Mouse (Mus musculus) intestine, embryonic 14.5 days (tissue): ENCODE measurements around the gene Tfdp1. TPM values are rescaled to one million over a fixed set of nuclear protein-coding genes. Genes with fewer than 3 reads are reported as not detected.

Experiments
- ATAC-seq: fragments of 200-750 bp; cut with Nextera tagmentation; replicated peaks from 2 replicates; pipeline ENCODE4 v1.8.0; 2017; ENCODE audit warnings: low read depth, moderate number of reproducible peaks, moderate TSS enrichment, moderate library complexity; ENCODE audit not compliant: low FRiP score, low TSS enrichment
- DNase-seq: peaks from one replicate; pipeline ENCODE4 v3.0.0-alpha.2; 2018; ENCODE audit warnings: low spot score
- H3K27ac ChIP-seq: fragments of 300-500 bp; sonication (generic); 2 replicates; pipeline ENCODE4 v1.5.1; 2014; ENCODE audit warnings: low read depth, mild to moderate bottlenecking, control low read depth
- H3K27me3 ChIP-seq: fragments of 300-500 bp; sonication (generic); replicated peaks from 2 replicates; pipeline ENCODE4 v1.6.1; 2014; ENCODE audit warnings: low read length, control low read depth; ENCODE audit not compliant: control insufficient read depth, insufficient read depth
- H3K36me3 ChIP-seq: fragments of 300-500 bp; sonication (generic); 2 replicates; pipeline ENCODE4 v1.6.1; 2014; ENCODE audit warnings: low read length, control low read depth; ENCODE audit not compliant: control insufficient read depth, insufficient read depth
- H3K4me1 ChIP-seq: fragments of 300-500 bp; sonication (generic); replicated peaks from 2 replicates; pipeline ENCODE4 v1.6.1; 2014; ENCODE audit warnings: low read length, control low read depth, mixed read lengths; ENCODE audit not compliant: control insufficient read depth, insufficient read depth
- H3K4me2 ChIP-seq: fragments of 300-500 bp; sonication (generic); 2 replicates; pipeline ENCODE4 v1.6.1; 2014; ENCODE audit warnings: low read length
- H3K4me3 ChIP-seq: fragments of 300-500 bp; sonication (generic); 2 replicates; pipeline ENCODE4 v1.5.1; 2014; ENCODE audit warnings: low read depth, low read length, control low read depth, mixed read lengths
- H3K9ac ChIP-seq: fragments of 300-500 bp; sonication (generic); 2 replicates; pipeline ENCODE4 v1.6.1; 2014; ENCODE audit warnings: mild to moderate bottlenecking, low read length
- H3K9me3 ChIP-seq: fragments of 300-500 bp; sonication (generic); 2 replicates; pipeline ENCODE4 v1.6.1; 2016; ENCODE audit warnings: low read length, control low read depth; ENCODE audit not compliant: control insufficient read depth
- WGBS: fragments of 180-500 bp; shearing (Covaris S2); extraction: QIAGEN DNeasy Blood & Tissue Kit; methylation state at CpG from one replicate; pipeline ENCODE4 v1.1.7; 2014; 5-methylcytosine and 5-hydroxymethylcytosine counted together
- polyA plus RNA-seq: library from polyadenylated mRNA; unstranded; fragments of >200 nt; fragmentation: Nextera tagmentation; extraction: Ambion mirVana; gene quantifications from 2 replicates; pipeline ENCODE4 v1.2.1, GENCODE M21; 2014

Tfdp1 gene
- polyA plus RNA-seq, 1 experiment from 2014 or later: 186 TPM

- DNase-seq: no peak
- H3K4me2 ChIP-seq: peak overlapping the region; percentile 61
- no peak overlapping the region for H3K4me3 ChIP-seq
- H3K9me3 ChIP-seq: no peaks in the 10 kb centered on the region
- no peak overlapping the region for H3K27ac ChIP-seq
- ATAC-seq: no peak
- H3K27me3 ChIP-seq: no peaks in the 10 kb centered on the region
- peaks cover 55% of the 10 kb centered on the region for H3K36me3 ChIP-seq
- 89% methylated on average over 8 of the region's 8 CpGs for WGBS
- peaks cover 12% of the 10 kb centered on the region for H3K4me1 ChIP-seq
- H3K9ac ChIP-seq: no peak overlapping the region; the same call in 1 of the 2 replicates
These were observed 2.1 kb downstream of the Tfdp1 start for GRCm38 (mm10) chr8:13340650-13341049.

GRCm38 (mm10) chr8:13342340-13342739 lies 3.8 kb downstream of the Tfdp1 start:
- H3K36me3 ChIP-seq: peaks cover 71% of the 10 kb centered on the region

GRCm38 (mm10) chr8:13343134-13343533 lies 4.6 kb downstream of the Tfdp1 start:
- peaks cover 78% of the 10 kb centered on the region for H3K36me3 ChIP-seq
- ATAC-seq (no peak), DNase-seq (no peak)
- H3K4me1 ChIP-seq: peaks cover 12% of the 10 kb centered on the region
- no peak overlapping the region for H3K27ac ChIP-seq
- H3K9ac ChIP-seq: no peak overlapping the region
- WGBS: 92% methylated on average over 4 of the region's 4 CpGs
- H3K27me3 ChIP-seq: no peaks in the 10 kb centered on the region
- H3K4me3 ChIP-seq: no peak overlapping the region
- no peaks in the 10 kb centered on the region for H3K9me3 ChIP-seq
- no peak overlapping the region for H3K4me2 ChIP-seq

More at GRCm38 (mm10) chr8:13342340-13342739, 3.8 kb downstream of the Tfdp1 start:
- Histone ChIP-seq H3K4me1 (peaks cover 12% of the 10 kb centered on the region), H3K4me2 (no peak overlapping the region), H3K9me3 (no peaks in the 10 kb centered on the region), H3K4me3 (no peak overlapping the region), H3K27ac (no peak overlapping the region), H3K27me3 (no peaks in the 10 kb centered on the region), H3K9ac (no peak overlapping the region)
- 84% methylated on average over 2 of the region's 2 CpGs for WGBS
- DNase-seq: no peak
- ATAC-seq: no peak

- H3K36me3 ChIP-seq: peaks cover 97% of the 10 kb centered on the region
- no peak overlapping the region for H3K27ac ChIP-seq
- H3K9me3 ChIP-seq: no peaks in the 10 kb centered on the region
- H3K4me2 ChIP-seq: no peak overlapping the region
- no peaks in the 10 kb centered on the region for H3K27me3 ChIP-seq
- DNase-seq (no peak), ATAC-seq (no peak)
- H3K4me3 ChIP-seq: no peak overlapping the region
- WGBS: 88% methylated on average over 7 of the region's 7 CpGs
- no peak overlapping the region for H3K9ac ChIP-seq
- H3K4me1 ChIP-seq: no peaks in the 10 kb centered on the region
These were observed 11.5 kb downstream of the Tfdp1 start for GRCm38 (mm10) chr8:13350052-13350451.

GRCm38 (mm10) chr8:13351593-13351992 lies 13.0 kb downstream of the Tfdp1 start:
- Histone ChIP-seq H3K4me2 (no peak overlapping the region), H3K27ac (no peak overlapping the region), H3K4me3 (no peak overlapping the region), H3K9ac (no peak overlapping the region), H3K4me1 (no peaks in the 10 kb centered on the region), H3K36me3 (peaks cover 97% of the 10 kb centered on the region), H3K9me3 (no peaks in the 10 kb centered on the region), H3K27me3 (no peaks in the 10 kb centered on the region)
- no peak for DNase-seq
- 88% methylated on average over 5 of the region's 5 CpGs for WGBS
- ATAC-seq: no peak

GRCm38 (mm10) chr8:13352601-13353000 lies 14.1 kb downstream of the Tfdp1 start:
- no peak overlapping the region for H3K9ac ChIP-seq
- no peak overlapping the region for H3K4me2 ChIP-seq
- H3K27me3 ChIP-seq: no peaks in the 10 kb centered on the region
- no peak overlapping the region for H3K4me3 ChIP-seq
- DNase-seq (no peak), ATAC-seq (no peak)
- 86% methylated on average over 8 of the region's 8 CpGs for WGBS
- peaks cover 99% of the 10 kb centered on the region for H3K36me3 ChIP-seq
- H3K9me3 ChIP-seq: no peaks in the 10 kb centered on the region
- H3K27ac ChIP-seq: no peak overlapping the region
- no peaks in the 10 kb centered on the region for H3K4me1 ChIP-seq

- Histone ChIP-seq H3K27me3 (no peaks in the 10 kb centered on the region), H3K4me3 (no peak overlapping the region), H3K27ac (no peak overlapping the region), H3K9ac (no peak overlapping the region), H3K9me3 (no peaks in the 10 kb centered on the region), H3K36me3 (peaks cover 99% of the 10 kb centered on the region), H3K4me2 (no peak overlapping the region), H3K4me1 (no peaks in the 10 kb centered on the region)
- DNase-seq: no peak
- no peak for ATAC-seq
- 89% methylated on average over 9 of the region's 9 CpGs for WGBS
These were observed 14.7 kb downstream of the Tfdp1 start for GRCm38 (mm10) chr8:13353155-13353833.

GRCm38 (mm10) chr8:13353883-13354282 lies 15.3 kb downstream of the Tfdp1 start:
- ATAC-seq (no peak), DNase-seq (no peak)
- WGBS: 83% methylated on average over 4 of the region's 4 CpGs
- no peak overlapping the region for H3K27ac ChIP-seq
- H3K4me2 ChIP-seq: no peak overlapping the region
- no peak overlapping the region for H3K9ac ChIP-seq
- H3K9me3 ChIP-seq: no peaks in the 10 kb centered on the region
- H3K36me3 ChIP-seq: peaks cover 99% of the 10 kb centered on the region
- H3K4me3 ChIP-seq: no peak overlapping the region
- no peaks in the 10 kb centered on the region for H3K4me1 ChIP-seq
- H3K27me3 ChIP-seq: no peaks in the 10 kb centered on the region

GRCm38 (mm10) chr8:13356221-13356620 lies 17.7 kb downstream of the Tfdp1 start:
- Histone ChIP-seq H3K36me3 (peaks cover 99% of the 10 kb centered on the region), H3K27me3 (no peaks in the 10 kb centered on the region), H3K9ac (no peak overlapping the region), H3K4me2 (no peak overlapping the region), H3K4me3 (no peak overlapping the region), H3K27ac (no peak overlapping the region), H3K4me1 (no peaks in the 10 kb centered on the region), H3K9me3 (no peaks in the 10 kb centered on the region)
- whole genome bisulfite sequencing: 77% methylated on average over 6 of the region's 6 CpGs
- DNase-seq: no peak
- ATAC-seq: no peak; the same call in 1 of the 2 replicates
